Mouse (Mus musculus) lung, postnatal 25 days (tissue): Measurements from ENCODE around the gene Hus1b.
A peak's percentile ranks its signal among the peaks of the same experiment; 100 is the strongest.

ENCODE experiments used
- DNase-seq: peaks from one replicate; pipeline ENCODE4 v3.0.0; 2022; ENCODE audit warnings: low spot score

Hus1b gene

GRCm38 (mm10) chr13:30947540-30947939, at the start of gene Hus1b:
Hus1b (minus strand) TSS chr13:30947759.
- no peak for DNase-seq

- no peak for DNase-seq
These were observed 46.8 kb upstream of the Hus1b start for GRCm38 (mm10) chr13:30994249-30994858.

- DNase-seq = peak; percentile 77
These were observed 46.3 kb upstream of the Hus1b start for GRCm38 (mm10) chr13:30993819-30994218.

DNA sequence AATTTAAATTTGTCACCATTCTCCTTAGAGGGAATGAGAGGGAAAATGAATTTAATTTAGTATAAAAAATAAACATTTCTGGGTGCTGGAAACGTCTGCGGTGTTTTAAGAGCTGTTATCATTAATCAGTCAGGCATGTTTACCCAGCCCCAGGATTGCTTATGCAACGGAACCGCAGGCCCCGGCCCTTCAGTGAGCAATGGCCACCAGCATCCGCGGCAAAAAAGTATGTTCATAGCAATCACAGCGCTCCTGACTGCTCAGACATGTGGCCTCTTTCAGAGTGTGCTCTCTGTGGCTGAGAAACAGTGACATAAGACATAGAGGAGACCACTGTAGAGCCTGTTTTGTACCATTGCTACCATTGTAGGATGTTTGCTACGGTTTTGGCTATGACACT, 42.7 kb upstream of the Hus1b start:
- no peak for DNase-seq

GRCm38 (mm10) chr13:30989710-30990109, 42.2 kb upstream of the Hus1b start:
- DNase-seq = no peak

DNA sequence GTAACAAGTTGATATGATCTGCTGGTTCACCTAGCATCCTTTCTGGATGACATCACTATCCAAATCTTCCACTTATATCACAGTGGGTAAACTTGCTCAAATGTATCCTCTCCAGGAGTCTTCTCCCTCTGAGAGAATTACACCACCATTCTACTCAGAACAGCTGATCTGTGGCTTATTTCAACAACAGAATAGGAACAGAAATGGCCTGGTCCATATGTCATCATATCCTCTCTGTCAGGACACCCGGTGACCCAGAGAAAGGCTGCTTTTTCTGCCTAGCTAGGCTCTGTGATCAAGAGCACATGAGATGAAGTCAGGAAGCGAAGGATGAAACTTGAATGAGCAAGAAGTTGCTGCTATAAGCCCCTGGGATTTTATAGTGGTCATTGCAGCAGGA, 40.1 kb upstream of the Hus1b start:
- DNase-seq = no peak

- no peak for DNase-seq
These were observed 39.4 kb upstream of the Hus1b start for GRCm38 (mm10) chr13:30986934-30987455.

GRCm38 (mm10) chr13:30985598-30986466, 38.3 kb upstream of the Hus1b start:
- peak; percentile 37 for DNase-seq

DNA sequence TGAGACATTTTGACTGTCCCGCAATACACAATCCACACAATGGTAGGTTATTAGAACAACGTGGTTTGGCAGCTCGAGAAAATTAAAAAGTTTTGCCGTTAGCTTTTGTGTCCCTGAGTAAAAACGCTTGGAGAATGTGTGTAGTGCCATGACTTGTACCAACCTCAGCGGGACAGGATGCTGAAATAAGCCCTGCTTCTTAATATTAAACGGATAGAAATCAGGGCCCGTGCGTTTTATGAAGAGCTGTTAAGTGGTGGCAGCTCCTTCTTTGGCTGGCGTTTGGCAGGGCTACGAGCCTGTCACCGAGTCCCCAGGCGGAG, 37.7 kb upstream of the Hus1b start:
- DNase-seq = no peak

DNA sequence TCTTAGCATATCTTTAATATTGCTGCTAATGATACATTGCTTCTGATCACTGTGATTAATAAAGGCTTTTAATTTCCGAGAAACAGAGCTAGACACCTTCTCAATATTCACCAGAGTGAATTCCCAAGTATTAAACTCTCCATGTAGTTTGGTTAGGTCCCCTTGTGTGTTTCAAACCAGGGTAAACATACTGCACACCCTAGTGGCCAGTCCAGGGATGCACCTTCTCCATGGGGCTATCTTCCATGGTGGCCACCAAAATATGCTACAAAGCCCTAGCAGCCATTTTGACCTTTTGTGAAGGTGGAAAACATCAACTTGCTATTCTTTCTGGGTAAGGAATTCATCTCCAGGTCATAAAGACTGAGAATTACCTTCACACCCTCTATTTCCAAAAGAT, 34.1 kb upstream of the Hus1b start:
- peak; percentile 65 for DNase-seq

GRCm38 (mm10) chr13:30978224-30978623, 30.7 kb upstream of the Hus1b start:
- no peak for DNase-seq

GRCm38 (mm10) chr13:30976536-30977084, 29.1 kb upstream of the Hus1b start:
- DNase-seq = no peak

GRCm38 (mm10) chr13:30974247-30974630, 26.7 kb upstream of the Hus1b start:
- no peak for DNase-seq

- peak; percentile 84 for DNase-seq
These were observed 26.1 kb upstream of the Hus1b start, which contains the start of the genes Exoc2 and Gm5447 for GRCm38 (mm10) chr13:30973501-30974246. Exoc2 (minus strand) TSS chr13:30974093. Gm5447 (plus strand) TSS chr13:30974204.

DNA sequence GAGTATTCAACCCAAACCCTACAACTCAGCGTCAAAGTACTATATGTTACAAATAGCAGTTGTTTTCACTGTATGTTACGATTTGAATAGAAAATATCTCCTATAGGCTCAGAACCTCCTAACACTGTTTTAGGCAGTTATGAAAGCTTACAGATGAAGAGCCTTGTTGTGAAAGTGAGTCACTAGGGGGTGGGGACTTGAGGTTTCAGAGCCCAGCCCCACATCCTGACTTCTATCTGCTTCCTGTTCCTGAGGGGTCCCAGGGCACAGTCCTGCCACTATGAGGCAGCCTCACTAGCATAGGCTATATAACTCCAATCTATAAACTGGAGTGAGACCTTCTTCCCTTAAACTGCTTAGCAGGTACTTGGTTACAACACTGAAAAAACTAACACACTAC, 24.5 kb upstream of the Hus1b start:
- DNase-seq = peak; percentile 55

DNA sequence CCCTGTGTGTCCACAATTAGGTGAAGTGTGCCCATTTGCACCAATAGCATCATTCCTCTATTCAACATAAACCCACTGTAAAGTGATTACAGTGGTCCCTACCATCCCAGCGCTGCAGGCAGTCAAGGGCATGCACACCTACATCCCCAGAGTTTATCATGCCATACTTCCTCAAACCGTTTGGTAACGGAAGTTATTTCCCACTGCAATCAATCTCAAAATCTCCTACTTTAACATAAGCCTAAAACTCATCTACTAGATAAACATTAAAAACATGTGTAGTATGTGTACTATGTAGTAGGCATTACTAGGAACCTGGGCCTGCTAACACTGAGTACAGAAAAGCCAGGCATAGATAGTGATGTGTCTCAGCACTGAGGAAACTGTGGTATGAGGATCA, 23.5 kb upstream of the Hus1b start:
- no peak for DNase-seq

DNA sequence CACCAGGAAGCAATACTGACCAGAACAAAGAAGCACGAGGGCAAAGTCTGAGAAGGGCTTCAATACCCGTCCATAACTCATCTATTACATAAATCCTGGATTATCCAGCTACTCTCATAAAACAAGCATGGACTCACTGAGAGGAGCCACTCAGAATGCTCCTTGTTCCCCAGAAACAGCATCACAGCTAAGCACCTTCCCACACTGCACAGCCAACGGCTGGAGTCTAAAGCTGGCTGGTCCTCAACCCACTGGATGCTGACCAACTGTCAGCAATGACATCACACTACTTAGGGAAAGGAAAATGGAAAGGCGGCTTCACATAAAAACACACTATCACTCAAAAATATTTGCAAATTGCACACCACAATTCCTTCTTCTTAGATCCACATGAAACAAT, 20.8 kb upstream of the Hus1b start:
- no peak for DNase-seq

DNA sequence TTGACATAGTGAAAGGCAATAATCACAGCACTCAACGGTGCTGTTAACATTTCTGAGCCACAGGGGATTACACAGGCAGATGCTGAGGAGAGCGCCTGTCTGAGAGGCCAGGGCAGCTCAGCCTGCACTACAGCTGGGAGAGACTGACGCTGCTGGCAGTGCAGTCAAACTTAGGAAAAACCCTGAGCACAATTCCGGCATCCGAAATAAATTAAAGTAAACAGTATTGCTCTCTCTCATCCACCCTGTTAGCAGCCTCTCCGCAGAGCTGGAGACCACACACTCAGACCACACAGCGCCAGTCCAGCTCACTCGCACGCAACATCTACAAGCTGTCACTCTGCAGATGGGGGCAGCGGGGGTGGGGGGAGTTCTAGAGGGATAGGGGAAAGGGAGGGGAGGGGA, 18.9 kb upstream of the Hus1b start:
- no peak for DNase-seq

DNA sequence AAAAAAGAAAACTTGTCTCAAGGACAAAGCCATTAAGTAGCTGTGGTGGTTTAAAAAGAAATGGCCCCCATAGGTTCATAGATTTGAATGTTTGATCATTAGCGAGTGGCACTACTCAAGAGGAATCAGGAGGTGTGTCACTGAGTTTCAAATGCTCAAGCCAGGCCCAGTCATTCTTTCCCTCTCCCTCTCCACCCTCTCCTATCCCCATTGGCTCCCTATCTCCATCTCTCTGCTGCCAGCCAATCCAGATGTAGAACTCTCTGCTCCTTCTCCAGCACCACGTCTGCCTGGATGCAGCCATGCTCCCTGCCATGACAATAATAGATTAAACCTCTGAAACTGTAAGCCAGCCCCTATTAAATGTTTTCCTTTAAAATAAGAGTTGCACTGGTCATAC, 14.4 kb upstream of the Hus1b start:
- no peak for DNase-seq

GRCm38 (mm10) chr13:30960714-30961113, 13.2 kb upstream of the Hus1b start:
- DNase-seq = no peak

- no peak for DNase-seq
These were observed 6.0 kb upstream of the Hus1b start for GRCm38 (mm10) chr13:30953580-30953979.

GRCm38 (mm10) chr13:30952044-30952443, 4.5 kb upstream of the Hus1b start:
- no peak for DNase-seq
